Mouse (Mus musculus) retina, postnatal 7 days (tissue): Measurements from ENCODE around the gene Abhd13.

Source experiments
- DNase-seq: peaks from one replicate; pipeline ENCODE4 v3.0.0-alpha.2; 2012; ENCODE audit warnings: low read depth, low spot score

Abhd13 gene

DNA sequence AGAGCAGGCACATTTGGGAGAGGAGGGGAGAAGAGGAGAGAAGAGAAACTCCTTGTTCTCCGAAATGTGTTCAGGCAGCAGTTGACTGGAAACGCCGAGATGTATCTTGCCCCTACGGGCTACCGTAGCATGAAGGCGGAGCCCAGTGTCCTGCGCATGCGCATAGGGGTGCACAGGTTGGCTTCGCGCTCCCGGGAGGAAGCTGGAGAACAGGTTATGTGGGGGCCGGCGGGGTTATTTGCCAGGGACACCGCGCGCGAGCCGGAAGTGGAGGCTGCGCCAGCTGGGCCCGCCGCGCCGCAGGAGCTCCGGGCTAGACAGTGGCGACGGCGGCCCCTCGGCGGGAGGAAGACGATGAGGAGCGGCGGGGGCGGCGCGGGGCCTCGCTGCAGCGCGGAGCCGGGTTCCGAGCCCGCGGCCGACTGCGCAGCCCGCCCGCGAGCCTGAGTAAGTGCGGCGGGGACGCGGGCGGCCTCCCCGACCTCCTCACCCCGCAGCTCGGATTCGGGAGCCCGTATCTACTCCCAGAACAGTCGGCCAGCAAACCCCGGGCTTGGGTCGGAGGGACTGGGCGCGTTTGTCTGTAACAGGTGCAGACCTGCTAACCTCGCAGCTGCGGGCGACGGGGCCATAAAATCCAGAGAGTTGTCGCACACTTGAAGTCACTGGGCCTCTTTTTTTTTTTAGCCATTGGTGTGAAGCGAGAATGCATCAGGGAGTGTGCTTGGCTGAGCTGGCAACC lies at the start of gene Abhd13, which contains the start of gene Lig4:
Gene Abhd13, plus strand, starts transcription at position 135 of the 742 bp plus-strand sequence.
Gene Lig4, minus strand, starts transcription at position 114 of the 742 bp plus-strand sequence.
- peak; percentile 97 for DNase-seq

DNA sequence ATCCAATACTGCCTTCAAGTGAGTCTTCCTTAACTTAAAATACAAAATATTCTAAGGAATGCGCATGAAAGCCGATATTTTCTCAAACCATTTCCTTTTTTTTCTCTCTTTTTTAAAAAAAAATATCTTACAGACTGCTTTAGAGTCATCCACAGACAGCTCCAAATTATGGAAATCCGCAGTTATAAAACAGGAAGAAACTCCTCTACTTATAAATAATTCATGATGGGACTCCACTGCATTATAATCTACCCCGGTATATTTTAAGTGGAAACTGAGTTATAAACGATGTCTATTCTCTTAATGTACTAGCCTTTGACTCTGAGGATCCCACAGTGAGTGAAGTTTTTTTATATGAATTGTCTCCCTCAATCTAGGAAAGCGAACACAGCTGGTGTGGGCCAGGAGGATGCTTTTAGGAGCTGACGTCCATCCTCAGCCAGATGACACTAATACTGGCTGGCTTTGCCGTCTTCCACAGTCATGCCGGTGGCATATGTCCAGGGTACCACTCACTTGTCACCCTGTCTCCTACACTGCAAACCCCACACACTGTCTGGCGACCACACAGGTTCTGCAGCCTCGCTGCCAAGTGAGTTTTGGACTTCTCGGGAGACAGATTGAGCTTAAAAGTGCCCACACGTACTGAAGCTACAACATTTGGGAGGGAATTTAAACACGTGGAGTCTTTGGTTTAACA lies 47.6 kb upstream of the Abhd13 start:
- DNase-seq: no peak

DNA sequence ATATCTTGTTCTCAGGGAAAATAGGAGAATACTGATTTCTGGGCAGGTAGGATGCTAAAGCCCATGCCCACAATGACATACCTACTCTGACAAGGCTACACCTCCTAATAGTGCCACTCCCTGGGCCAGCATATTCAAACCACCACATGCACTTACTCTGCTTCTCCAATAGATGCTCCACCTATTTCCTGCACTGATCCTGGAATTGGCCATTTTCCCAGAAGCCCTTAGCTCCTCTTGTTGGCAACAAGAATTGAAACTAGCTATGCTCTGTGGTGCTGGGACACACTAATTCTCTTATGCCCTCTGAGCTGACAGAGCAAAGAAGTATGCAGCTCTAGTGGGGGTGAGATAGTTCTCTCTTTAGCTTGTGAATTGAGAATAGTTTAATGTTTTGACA lies 44.8 kb upstream of the Abhd13 start:
- no peak for DNase-seq

DNA sequence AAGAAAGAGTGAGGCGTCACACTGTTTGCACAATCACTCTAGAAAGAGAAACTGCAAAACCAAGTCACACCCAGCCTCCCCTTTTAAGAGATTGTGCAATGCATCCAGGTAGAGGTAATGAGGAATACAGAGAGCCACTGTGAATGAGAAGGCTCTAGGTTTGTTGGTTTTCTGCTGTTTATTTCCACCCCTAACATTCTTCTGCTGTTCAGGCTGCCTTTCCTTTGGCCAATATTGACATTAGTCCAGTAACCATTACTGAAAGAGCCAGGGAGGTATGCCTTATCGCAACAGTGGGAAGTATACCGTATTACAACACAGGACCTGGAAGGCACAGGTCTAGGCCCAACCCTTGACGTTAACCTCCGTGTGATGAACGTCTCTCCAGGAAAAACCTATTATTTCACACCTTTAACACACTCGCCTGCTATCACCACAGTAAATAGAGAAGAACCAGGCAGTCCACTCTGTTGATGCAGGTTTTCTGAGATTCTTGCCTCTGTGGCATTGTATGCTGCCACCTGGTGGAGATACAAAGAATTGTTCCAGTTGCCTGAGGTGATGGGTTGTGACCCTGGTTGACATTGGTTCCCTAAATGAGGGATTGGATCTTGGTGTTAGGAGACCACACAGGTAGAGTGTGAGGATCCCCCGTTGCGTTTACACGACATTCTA lies 42.5 kb upstream of the Abhd13 start:
- DNase-seq: peak; percentile 21

DNA sequence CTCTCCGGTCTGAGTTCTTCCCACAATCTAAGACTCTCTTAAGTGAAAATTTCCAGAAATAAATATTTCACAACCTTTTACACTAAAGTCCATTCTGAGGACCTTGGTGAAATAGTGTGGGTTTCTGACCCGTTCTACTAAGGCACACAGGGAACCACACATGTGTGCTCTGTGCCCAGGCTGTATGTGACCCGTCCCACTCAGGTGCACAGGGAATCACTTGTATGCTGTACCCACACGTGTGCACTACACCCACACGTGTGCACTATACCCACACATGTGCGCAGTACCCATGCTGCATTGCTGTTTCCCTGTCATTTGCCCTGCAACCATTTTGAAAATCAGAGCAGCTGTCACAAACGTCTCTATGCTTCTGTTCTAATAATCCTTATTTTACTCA lies 41.9 kb upstream of the Abhd13 start:
- no peak for DNase-seq

DNA sequence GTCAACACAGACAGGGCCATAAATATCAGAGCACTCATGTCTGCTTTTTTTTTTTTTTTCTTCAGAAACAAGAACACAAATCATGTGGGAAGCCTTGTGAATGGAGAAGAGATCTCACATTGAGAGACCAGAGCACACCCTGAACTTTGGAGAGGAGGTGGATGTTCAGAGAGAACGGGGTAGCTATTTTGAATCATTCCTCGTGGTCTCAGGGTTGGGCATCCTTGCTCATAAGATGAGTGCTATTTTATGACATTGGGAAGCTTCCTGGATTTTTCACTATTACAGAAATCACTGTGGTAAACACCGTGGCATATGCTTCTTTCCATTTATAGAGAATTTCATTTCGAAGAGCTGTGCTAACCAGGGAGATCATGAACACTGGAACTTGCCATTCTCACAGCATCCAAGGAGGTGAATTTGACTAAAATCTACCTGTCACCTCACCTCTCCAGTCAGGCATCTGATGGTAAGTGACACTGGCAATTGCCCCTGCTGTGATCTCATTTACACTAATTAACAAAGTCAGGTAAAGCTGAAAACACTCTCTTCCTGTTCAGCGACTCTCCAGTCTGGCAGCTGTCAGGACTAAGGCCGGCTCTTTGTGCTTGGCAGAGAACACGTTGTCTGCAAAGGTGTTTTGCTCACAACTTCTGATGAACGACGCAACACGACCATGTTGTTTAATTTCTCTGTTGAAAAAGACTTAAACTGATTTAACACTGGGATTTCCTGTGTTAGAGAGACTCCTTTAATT lies 28.2 kb upstream of the Abhd13 start:
- no peak for DNase-seq

DNA sequence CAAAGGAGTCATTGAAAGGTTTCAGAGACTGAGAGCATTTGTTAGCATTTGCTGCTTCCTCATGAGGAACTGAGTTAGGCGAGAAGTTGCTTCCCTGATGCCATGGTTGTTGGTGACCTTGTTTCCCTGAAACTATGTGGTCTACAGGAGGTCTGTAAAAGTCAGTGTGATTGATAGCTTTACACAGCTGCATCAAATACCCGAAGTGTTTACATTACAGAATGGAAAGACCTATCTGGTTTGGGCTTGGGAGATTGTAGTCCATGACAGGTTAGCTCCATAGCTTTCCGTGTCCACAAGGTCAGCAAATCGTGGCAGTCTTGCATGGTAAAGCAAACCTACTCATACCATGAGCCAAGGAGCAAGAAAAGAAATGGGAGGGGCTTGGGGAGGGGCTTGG lies 19.2 kb upstream of the Abhd13 start:
- DNase-seq: no peak

DNA sequence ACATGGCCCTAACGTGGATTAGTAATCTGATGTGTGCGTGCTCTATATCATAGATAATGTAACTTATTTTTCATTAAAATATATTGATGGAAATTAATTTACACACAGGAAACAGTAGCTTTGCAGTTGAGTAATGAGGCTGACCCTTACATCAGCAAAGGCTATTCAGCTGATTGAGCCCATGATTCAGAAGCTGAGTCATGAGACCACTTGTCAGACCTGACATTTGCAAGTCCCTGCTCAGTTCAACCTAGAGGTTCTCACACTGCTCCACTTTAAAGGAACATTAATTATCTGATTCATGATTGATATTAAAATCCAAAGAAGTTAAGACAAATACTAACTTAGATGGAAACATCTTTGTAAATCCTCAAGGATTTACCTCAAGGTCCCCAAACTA lies 17.6 kb upstream of the Abhd13 start:
- DNase-seq: no peak

DNA sequence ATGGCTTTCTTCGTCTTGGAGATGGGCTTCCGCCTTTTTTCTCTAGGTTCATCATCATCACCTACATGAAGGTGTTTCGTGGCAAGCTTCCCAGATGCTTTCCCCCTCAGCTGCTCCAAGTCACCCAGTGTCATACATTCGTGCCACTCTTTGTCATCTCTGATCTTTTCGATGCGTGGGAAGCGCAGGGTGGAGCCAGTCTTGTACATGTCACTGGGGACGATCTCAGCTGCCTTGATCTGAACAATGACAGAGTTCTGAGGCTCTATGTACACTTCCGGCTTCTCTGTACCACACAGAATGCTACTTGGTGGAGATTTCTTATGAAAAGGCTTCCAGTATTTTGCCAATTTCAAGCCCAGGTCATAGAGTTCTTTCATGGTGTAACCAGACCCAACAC lies 5.6 kb upstream of the Abhd13 start:
- no peak for DNase-seq

DNA sequence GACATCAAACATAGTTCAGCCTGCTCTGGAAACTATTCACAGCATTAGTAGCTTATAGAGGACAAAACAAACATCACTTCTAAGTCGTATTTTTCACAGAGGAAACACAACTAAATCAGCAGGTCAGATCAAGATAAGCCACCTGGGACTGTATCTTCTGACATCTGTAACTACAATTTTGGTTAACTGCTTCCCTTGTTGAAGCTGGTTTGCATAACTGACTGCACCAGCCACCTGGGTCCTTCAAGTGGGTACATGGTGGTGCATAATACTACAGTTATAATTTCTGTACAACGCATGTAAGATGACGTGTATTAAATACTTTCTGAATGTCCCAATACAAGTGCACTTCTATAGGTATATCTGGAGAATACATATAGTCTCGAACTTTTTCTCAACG lies 2.2 kb upstream of the Abhd13 start:
- no peak for DNase-seq

DNA sequence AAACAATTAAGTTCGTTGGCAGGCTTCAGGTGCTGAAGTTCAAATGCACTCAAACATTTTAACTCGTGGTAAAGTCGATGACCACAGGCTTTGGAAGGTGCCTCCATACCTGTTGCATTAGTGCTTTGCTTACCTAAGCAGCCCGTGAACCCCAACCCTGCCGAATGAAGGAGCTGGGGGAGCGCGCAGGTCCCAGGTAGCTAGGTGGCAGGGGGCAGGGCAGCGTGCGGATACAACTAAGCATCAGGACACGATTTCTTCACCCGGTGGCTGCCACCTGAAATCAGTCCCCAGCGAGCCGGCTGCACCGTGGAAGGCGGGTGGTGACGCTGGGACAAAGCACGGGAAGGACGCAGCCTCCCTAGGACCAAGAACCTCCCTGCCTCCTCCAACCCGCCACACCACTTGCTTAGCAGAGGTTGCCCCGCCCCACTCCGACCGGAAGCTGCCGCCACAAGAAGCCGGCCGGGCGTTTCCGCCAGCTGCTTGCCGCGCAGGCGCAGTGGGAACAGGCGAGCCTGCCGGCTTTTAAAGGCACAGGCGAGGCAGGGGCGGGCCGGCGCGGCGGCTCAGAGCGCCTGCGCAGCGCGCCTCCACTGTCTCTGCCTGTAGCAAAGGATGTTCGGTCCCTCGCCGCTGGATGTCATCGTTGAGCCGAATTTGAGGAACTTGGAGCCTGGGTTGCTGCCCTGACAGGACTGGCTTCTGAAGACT lies 1.5 kb upstream of the Abhd13 start:
- DNase-seq: peak; percentile 96

DNA sequence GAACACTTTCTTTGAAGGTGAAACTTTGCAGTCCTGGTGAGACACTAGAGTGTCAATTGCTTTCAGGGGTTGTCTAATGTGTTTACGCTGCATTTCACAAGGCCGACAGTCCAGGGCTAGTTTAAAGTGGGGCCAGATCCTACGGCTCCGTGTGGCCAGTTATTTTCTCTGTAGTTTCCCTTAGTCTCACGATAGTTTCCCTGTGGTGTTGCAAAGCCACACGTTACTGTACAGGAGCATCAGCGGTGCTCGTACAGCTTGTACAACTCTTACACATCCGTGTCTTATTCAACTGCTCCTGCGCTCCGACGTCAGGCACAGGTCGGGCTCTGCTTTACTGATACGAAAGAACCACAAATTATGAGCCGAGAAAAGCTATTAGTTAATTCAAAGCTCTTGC lies 491 bp upstream of the Abhd13 start:
- DNase-seq: no peak

DNA sequence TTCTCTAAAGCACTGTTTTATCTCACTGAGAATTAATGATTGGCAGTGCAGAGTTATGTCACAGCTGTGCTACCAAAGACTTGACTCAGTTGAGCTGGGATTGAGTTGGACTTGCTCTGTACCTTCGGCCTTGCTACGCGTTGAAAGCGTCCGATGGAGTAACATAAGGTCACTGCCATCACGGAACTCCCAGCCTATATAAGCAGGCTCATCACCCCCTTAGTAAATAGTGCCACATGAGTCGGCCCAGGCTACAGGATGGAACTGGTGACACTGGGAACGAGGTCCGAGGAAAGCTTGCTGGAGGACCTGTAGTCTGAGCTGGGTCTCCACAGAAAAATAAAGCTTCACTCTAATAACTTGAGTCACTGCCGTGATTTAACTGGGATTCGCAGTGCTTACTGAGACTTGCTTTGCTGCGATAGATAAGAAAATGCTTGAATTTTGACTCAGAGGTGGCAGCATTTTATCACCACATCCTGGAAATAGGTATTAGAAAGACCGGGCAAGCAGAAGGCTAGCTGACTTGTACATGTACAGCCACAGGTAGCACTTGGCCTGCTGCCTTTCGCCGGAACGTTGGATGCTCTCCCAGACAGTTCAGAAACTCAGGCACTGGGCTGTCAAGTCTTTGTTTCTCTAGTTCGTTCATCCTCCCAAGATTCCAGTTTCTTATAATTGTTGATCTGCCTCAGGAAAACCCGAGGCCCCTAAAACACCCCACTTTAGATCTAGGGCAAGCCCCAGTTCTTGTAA lies 1.1 kb downstream of the Abhd13 start:
- no peak for DNase-seq

DNA sequence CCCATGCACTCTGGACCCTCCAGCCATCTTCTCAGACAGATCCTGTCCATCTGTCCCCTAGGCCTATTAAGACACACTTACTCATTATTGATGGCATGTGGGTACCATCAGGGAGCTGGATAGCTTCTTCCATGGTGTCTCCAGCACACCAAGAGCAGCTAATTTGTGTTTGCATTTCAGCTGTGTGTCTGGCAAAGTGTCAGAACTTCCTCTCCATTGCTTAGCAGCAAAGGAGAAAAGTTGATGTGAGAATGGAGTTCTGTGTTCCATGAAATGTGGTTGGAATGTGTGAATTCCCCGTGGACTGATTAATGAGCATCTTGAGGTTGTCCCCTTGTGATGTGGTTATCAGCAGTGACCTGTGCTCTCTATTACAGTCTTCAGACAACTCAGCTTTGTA lies 2.2 kb downstream of the Abhd13 start:
- DNase-seq: no peak

DNA sequence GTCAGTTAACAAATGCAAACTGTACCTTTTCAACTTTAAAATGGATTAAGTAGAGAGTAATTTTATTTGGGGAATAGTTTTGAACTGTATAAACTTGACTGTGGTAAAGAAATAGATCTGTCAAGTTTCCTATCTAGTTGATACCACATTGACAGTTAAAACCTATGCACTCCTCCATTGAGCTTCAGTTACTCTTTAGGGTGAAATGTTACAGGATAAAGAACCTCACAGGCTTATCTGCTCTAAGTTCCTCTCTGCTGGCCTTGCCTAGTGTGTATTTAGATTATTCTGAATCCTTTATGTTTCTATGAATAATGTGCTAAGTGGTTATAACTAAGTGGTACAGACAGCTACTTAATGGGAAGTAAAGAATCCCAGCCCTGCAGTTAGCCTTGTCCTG lies 2.7 kb downstream of the Abhd13 start:
- DNase-seq: no peak

DNA sequence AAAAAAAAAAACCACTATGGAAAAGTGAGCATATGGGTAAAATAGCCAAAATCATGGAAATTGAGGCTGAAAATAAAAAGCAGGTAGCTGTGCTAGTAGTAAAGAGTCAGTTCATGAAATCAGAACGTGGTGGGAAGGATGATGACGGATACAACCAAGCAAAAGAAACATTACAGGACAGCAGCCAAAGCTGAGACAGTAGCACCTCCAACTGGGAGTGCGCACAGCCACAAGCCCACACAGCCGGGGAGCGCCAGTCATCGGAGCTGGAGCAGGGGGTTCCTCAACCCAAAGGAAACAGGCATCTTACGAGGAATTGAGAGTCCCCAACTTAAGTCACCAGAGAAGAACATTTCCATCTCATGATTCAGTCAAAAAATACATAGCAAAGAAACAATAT lies 26.6 kb downstream of the Abhd13 start:
- DNase-seq: no peak

DNA sequence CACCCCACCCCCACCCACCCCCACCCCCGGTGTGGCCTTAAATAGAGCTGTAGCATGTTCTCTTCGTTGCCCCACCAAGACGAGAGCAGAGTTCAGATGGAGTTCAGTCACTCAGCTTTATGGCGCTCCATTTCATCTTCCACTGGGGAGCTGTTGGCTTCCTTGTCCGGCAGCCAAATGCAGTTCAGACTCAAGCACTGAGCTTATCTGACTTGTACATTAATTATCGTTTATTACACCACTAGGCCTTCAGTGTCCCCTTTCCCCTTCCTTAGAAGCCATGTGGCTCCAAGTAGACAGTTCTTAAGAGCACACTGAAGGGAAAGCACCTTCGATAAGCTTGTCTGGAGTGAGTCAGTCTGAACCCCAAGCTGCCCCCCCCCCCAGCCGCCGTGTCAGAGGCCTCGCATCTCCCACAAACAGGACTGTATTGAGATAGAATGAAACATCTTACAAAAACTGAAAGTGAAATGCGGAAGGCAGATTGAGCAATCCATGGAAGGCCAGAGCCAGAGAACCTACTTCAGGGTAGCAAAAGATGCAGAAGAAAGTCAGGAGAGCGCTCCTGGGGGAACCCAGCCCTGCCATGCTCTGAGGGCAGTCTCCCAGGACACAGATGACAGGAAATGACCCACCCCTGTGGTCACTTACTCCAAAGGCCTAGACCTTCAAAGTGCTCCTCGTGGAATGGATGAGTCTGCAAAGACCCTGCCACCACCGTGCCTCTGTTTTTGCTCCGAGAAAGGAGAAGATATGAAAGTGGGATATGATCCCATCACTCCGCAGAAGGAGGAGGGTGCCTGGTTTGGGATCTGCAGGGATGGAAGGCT lies 28.9 kb downstream of the Abhd13 start, which contains the start of gene Tnfsf13b:
Gene Tnfsf13b, plus strand, starts transcription at position 312 of the 830 bp plus-strand sequence.
- no peak for DNase-seq

DNA sequence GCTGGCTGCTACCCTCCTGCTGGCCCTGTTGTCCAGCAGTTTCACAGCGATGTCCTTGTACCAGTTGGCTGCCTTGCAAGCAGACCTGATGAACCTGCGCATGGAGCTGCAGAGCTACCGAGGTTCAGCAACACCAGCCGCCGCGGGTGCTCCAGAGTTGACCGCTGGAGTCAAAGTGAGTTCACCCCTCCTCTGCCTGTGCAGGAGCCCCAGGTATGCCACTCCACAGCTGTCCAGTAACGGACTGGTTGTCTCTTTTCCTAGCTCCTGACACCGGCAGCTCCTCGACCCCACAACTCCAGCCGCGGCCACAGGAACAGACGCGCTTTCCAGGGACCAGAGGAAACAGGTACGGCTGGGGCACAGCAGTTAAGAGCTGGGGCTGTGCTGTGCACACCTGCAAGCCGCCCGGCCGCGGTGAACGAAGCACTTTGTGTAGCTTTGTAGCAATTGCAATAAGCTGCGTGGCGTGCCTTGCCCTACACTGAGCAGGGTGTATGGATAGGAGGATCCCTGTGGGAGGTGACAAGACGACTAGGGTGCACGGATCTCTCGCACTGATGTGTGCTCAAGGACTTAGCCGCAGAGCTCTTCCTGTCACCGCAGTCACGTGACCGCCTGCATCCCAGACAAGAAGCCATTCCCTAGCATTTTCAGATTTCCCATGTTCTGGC lies 29.6 kb downstream of the Abhd13 start:
- DNase-seq: no peak

DNA sequence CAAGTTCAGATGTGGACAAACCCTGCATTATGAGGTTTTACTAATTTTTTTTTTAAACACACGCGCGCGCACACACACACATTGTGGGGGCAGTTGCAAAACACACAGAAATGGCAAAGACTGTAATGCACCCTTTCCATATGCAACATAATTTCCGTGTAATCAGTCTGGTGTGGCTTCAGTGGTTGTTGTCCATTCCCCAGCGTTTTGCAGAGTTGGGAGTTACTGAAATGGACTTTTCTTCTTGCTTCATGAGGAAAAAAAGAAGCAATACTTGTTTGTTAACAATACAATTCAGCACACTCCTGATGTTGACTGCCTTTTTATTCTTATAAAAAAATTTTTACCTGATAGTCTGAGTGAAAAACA lies 30.1 kb downstream of the Abhd13 start:
- DNase-seq: no peak
